Mouse (Mus musculus) E14TG2a.4 (cell line): ENCODE measurements around the gene C130050O18Rik.

Source experiments
- CTCF ChIP-seq: conservative IDR thresholded peaks from 2 replicates; pipeline ENCODE4 v1.5.1; 2014; ENCODE audit warnings: low read length
- NANOG ChIP-seq: IDR thresholded peaks from 2 replicates; pipeline ENCODE4 v1.6.1; 2014; ENCODE audit warnings: borderline replicate concordance, low read length, mixed read lengths
- POU5F1 ChIP-seq: IDR thresholded peaks from 2 replicates; pipeline ENCODE4 v1.6.1; 2014; ENCODE audit warnings: low read length, borderline replicate concordance

DNA sequence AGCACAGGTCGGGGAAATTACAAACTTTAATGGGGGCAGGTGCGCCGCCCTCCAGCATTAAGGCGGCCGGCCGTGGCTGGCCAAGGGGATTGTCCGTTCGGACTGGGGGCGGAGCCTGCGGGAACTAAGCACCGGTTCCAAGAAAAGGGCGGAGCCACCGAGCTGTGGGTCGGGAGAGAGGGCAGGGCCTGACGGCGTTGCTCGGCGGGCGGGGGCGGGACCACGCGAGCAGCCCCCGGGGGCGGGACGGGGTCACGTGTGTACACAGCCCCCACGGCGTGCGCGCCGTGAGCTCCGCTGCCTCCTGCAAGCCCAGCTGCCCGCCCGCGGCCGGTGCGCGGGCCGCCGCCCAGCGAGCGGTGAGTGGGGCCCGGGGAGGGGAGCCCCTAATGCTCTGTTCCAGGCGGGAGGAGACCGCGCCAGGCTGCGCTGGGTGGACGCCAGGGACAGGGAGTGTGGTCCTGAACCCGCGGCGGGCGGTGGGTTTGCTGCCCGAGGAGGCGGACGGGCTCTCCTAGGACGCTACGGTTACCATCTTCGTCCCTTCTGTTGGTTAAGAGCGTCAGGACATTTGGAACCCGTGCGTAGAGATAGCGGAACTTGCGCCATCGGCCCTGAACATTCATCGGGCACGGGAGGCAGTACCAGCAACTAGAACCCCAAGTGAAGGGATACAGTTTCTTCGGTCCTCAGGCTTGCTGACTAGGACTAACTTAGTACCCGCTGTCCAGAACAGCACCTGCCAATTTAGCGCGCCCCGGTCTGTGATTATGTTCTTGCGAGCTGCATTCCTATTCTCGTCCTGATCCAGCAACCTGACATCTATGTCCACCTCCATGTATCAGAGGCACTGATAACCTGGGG lies 24.5 kb upstream of the C130050O18Rik start:
- no peak for TF ChIP-seq CTCF
- TF ChIP-seq POU5F1: no peak
- TF ChIP-seq NANOG: no peak
